Mouse (Mus musculus) embryonic fibroblast, embryonic 13.5 days (primary cell): ENCODE data around the gene Limd2.

Experiments
- CTCF ChIP-seq: IDR thresholded peaks from 2 replicates; pipeline ENCODE4 v1.5.1; 2011; ENCODE audit warnings: mild to moderate bottlenecking, control low read depth, low read length, moderate library complexity, borderline replicate concordance; ENCODE audit not compliant: insufficient read depth
- POLR2A ChIP-seq: IDR thresholded peaks from 2 replicates; pipeline ENCODE4 v1.6.1; 2011; ENCODE audit warnings: low read depth, mild to moderate bottlenecking, control low read depth, low read length, moderate library complexity

- TF ChIP-seq POLR2A (no peak), CTCF (no peak)
These were observed 49.0 kb downstream of the Limd2 start for GRCm38 (mm10) chr11:106111688-106112087.
